Mouse (Mus musculus) MEL (cell line): ENCODE results near the gene Myo1e.

Source experiments
- CTCF ChIP-seq, 3 experiments: IDR thresholded peaks in 2 of 3; conservative IDR thresholded peaks in 1 of 3; 2 replicates each; pipeline ENCODE4 v1.5.1; 2011 to 2012; ENCODE audit warnings: low read length in 3 of 3, low read depth in 2 of 3, mild to moderate bottlenecking in 2 of 3, improper control_type of control experiment in 1 of 3, inconsistent platforms in 1 of 3, mixed read lengths in 1 of 3, moderate library complexity in 1 of 3; ENCODE audit not compliant: control insufficient read depth in 1 of 3, insufficient read depth in 1 of 3, poor library complexity in 1 of 3, severe bottlenecking in 1 of 3
- MAX ChIP-seq: IDR thresholded peaks from 2 replicates; pipeline ENCODE4 v1.6.1; 2011; ENCODE audit warnings: low read length, improper control_type of control experiment
- POLR2AphosphoS2 ChIP-seq: IDR thresholded peaks from 2 replicates; pipeline ENCODE4 v1.6.1; 2011; ENCODE audit warnings: low read length, improper control_type of control experiment
- ZNF384 ChIP-seq: IDR thresholded peaks from 2 replicates; pipeline ENCODE4 v1.6.1; 2012; ENCODE audit warnings: low read depth, mild to moderate bottlenecking, inconsistent platforms, low read length, improper control_type of control experiment

- TF ChIP-seq POLR2AphosphoS2 (no peak), ZNF384 (no peak), CTCF (IDR thresholded peaks at IDR 0.05 in 2 of 3, conservative IDR thresholded peaks at IDR 0.05 in 1 of 3; ENCODE audit: control insufficient read depth in 1 of 3, insufficient read depth in 1 of 3, low read depth in 2 of 3, low read length in 3 of 3, poor library complexity in 1 of 3, severe bottlenecking in 1 of 3) (no peak), MAX (no peak)
Observed at GRCm38 (mm10) chr9:70301598-70301997, 94.4 kb downstream of the Myo1e start.
